Mouse (Mus musculus) heart, adult 2 months (tissue): ENCODE measurements at regions not wholly inside any gene's neighbourhood (a gene's known extent, or its start where the extent isn't known, plus 50 kb on each side); places are given as distances from the start of the nearest gene placed in this dataset.

ENCODE experiments used
- CTCF ChIP-seq: fragments of 200-600 bp; IDR thresholded peaks from 2 replicates; pipeline ENCODE4 v1.8.1; 2022; ENCODE audit warnings: antibody characterized with exemption, mild to moderate bottlenecking, moderate library complexity
- EP300 ChIP-seq: fragments of 200-500 bp; IDR thresholded peaks from 2 replicates; pipeline ENCODE4 v1.6.1; 2011; ENCODE audit warnings: low read depth, low read length, control low read depth; ENCODE audit not compliant: insufficient read depth
- POLR2A ChIP-seq: fragments of 200-500 bp; IDR thresholded peaks from 2 replicates; pipeline ENCODE4 v1.6.1; 2011; ENCODE audit warnings: mild to moderate bottlenecking, low read depth, low read length, control low read depth; ENCODE audit not compliant: insufficient read depth

DNA sequence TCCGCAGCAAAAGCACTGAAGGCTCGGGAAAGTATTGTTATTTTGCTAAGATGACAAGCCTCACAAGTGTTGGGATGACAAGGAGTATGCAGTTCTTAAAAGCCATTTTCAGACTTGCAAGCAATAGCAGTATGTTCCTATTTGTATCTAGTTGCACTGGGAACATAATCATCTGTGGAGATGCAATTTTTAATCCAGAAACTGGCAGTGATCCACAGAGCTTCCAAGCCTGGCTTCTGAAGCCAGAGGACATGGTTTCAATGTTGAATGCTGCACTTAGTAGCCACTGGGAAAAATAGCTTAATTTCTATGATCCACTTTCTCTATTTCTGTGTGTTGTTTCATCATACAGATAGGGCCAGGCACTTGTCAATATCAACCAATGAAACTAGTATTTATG is 915.3 kb downstream of the Slc22a22 start:
- TF ChIP-seq CTCF (no peak), EP300 (no peak), POLR2A (no peak)
